In genomic region chr10:89872501-89873145, GRCm38 (mm10) we compare ENCODE assay signal across 8 mouse cellular contexts. TPM values are rescaled to one million over a fixed set of nuclear protein-coding genes. Genes with fewer than 3 reads are reported as not detected.
DNase-seq lines count a peak whose midpoint lies in the region; ATAC-seq and TF ChIP-seq lines count a peak whose summit lies in the region.

No protein-coding gene starts in this region.

- no peak for DNase-seq in testis, postnatal 14 days (ENCODE audit: low spot score)
- DNase-seq in left cerebral cortex, postnatal 25 days (ENCODE audit: low spot score in 2 of 2): peak; percentile 62 to 88
- peak; percentile 88 for DNase-seq in midbrain, embryonic 14.5 days
- no peak for DNase-seq in gastrocnemius, postnatal 14 days

- no peak for TF ChIP-seq POLR2A in testis, adult 2 months (IDR thresholded peaks at IDR 0.05; ENCODE audit: control insufficient read depth, low read depth, low read length)

- H3K9me3 ChIP-seq in forebrain, embryonic 13.5 days (replicated peaks): no peaks in the 10 kb centered on the region
- no peaks in the 10 kb centered on the region for H3K9me3 ChIP-seq in intestine, embryonic 15.5 days
- no peaks in the 10 kb centered on the region for H3K9me3 ChIP-seq in midbrain, embryonic 14.5 days (ENCODE audit: control insufficient read depth, low read length)

- peak overlapping the region; percentile 82 for H3K4me2 ChIP-seq in forebrain, embryonic 13.5 days
- H3K4me2 ChIP-seq in intestine, embryonic 15.5 days (replicated peaks): peak overlapping the region; percentile 99
- peak overlapping the region; percentile 67 for H3K4me2 ChIP-seq in midbrain, embryonic 14.5 days (ENCODE audit: low read length)

- peak overlapping the region; percentile 66 for H3K4me3 ChIP-seq in testis, adult 2 months (ENCODE audit: control insufficient read depth, low read depth, low read length)
- peak overlapping the region; percentile 70 for H3K4me3 ChIP-seq in forebrain, embryonic 13.5 days
- peak overlapping the region; percentile 54 for H3K4me3 ChIP-seq in intestine, embryonic 15.5 days (replicated peaks)
- H3K4me3 ChIP-seq in midbrain, embryonic 14.5 days (replicated peaks; ENCODE audit: low read depth, low read length): peak overlapping the region; percentile 82

- ATAC-seq in forebrain, embryonic 13.5 days: peak; percentile 91
- peak; percentile 84 for ATAC-seq in intestine, embryonic 15.5 days
- ATAC-seq in midbrain, embryonic 14.5 days (ENCODE audit: low FRiP score, low TSS enrichment): peak; percentile 92
- ATAC-seq in inflammation-experienced regulatory T-cells, adult 6 months: no peak

- H3K9ac ChIP-seq in forebrain, embryonic 13.5 days: peak overlapping the region; percentile 92
- peak overlapping the region; percentile 36 for H3K9ac ChIP-seq in intestine, embryonic 15.5 days
- H3K9ac ChIP-seq in midbrain, embryonic 14.5 days (replicated peaks; ENCODE audit: low read length): peak overlapping the region; percentile 94

- no peaks in the 10 kb centered on the region for H3K27me3 ChIP-seq in testis, adult 2 months (ENCODE audit: control insufficient read depth, insufficient read depth, low read length)
- no peaks in the 10 kb centered on the region for H3K27me3 ChIP-seq in forebrain, embryonic 13.5 days
- peaks cover 12% of the 10 kb centered on the region for H3K27me3 ChIP-seq in intestine, embryonic 15.5 days (replicated peaks)
- H3K27me3 ChIP-seq in midbrain, embryonic 14.5 days (ENCODE audit: control insufficient read depth, insufficient read depth, low read length): no peaks in the 10 kb centered on the region

- no peaks in the 10 kb centered on the region; the same call in none of the 2 replicates for H3K4me1 ChIP-seq in testis, adult 2 months (ENCODE audit: control insufficient read depth, insufficient read depth, low read length)
- H3K4me1 ChIP-seq in forebrain, embryonic 13.5 days: peaks cover 20% of the 10 kb centered on the region
- peaks cover 12% of the 10 kb centered on the region for H3K4me1 ChIP-seq in intestine, embryonic 15.5 days (replicated peaks)
- H3K4me1 ChIP-seq in midbrain, embryonic 14.5 days (ENCODE audit: control insufficient read depth, insufficient read depth, low read length): peaks cover 12% of the 10 kb centered on the region

- no peaks in the 10 kb centered on the region for H3K36me3 ChIP-seq in testis, adult 2 months (ENCODE audit: control insufficient read depth, insufficient read depth, low read length)
- H3K36me3 ChIP-seq in forebrain, embryonic 13.5 days (ENCODE audit: poor library complexity, severe bottlenecking): no peaks in the 10 kb centered on the region
- no peaks in the 10 kb centered on the region for H3K36me3 ChIP-seq in intestine, embryonic 15.5 days
- H3K36me3 ChIP-seq in midbrain, embryonic 14.5 days (ENCODE audit: control insufficient read depth, insufficient read depth, low read length): no peaks in the 10 kb centered on the region

- intact Hi-C loops in left cerebral cortex, postnatal 25 days (cut with DNase I): loop anchor here (2.0 to 10.0 kb wide), 2 partner anchors 102 to 122 kb away; no protein-coding TSS in a partner anchor
- intact Hi-C loops in gastrocnemius, postnatal 14 days (cut with DNase I; ENCODE audit: low total_unique reads): no loop called here

- H3K27ac ChIP-seq in testis, adult 2 months (ENCODE audit: control insufficient read depth, insufficient read depth, low read depth, low read length): no peak overlapping the region
- H3K27ac ChIP-seq in forebrain, embryonic 13.5 days: peak overlapping the region; percentile 95
- H3K27ac ChIP-seq in intestine, embryonic 15.5 days: no peak overlapping the region
- H3K27ac ChIP-seq in midbrain, embryonic 14.5 days (replicated peaks; ENCODE audit: low read depth, low read length): peak overlapping the region; percentile 97

- no peak for TF ChIP-seq CTCF in testis, adult 2 months (IDR thresholded peaks at IDR 0.05; ENCODE audit: control insufficient read depth, insufficient read depth, insufficient replicate concordance, low read depth, low read length)

- WGBS in forebrain, embryonic 13.5 days: under 1% methylated on average over 23 of the region's 56 CpGs
- under 1% methylated on average over 27 of the region's 56 CpGs for WGBS in intestine, embryonic 15.5 days
- WGBS in midbrain, embryonic 14.5 days: under 1% methylated on average over 42 of the region's 56 CpGs

RNA-seq across cellular contexts. Expression of gene Anks1b, which starts 0.7 kb away (rescaled TPM):
- 1.6 and 1.9 TPM in 2 replicates for polyA plus RNA-seq in testis, adult 2 months (2012; rRNA removed)
- 28.7 and 39.5 TPM in 2 replicates for polyA plus RNA-seq in forebrain, embryonic 13.5 days (2015; fragmentation: Nextera tagmentation; extraction: Ambion mirVana)
- 0.85 and 1.6 TPM in 2 replicates for polyA plus RNA-seq in intestine, embryonic 15.5 days (2015; fragmentation: Nextera tagmentation; extraction: Ambion mirVana)
- total RNA-seq in left cerebral cortex, postnatal 25 days (2021): 100 to 1,000 TPM; 454 to 510 TPM
- 73.1 and 78.1 TPM in 2 replicates for polyA plus RNA-seq in midbrain, embryonic 14.5 days (2014; fragmentation: Nextera tagmentation; extraction: Ambion mirVana)
- under 1 TPM in 1 of 3 experiments, not detected in 2; 0.30 TPM for polyA plus RNA-seq in inflammation-experienced regulatory T-cells, adult 6 months (2017; shearing (Covaris generic))
- under 1 TPM; 0.29 to 0.78 TPM for total RNA-seq in gastrocnemius, postnatal 14 days (2021)

Comparison
In these comparisons a context has a peak if more than half of its experiments do, and no peak if none do; other contexts are left out.
1. H3K27ac ChIP-seq: peak in forebrain, embryonic 13.5 days (single experiment) and midbrain, embryonic 14.5 days (single experiment); none in testis, adult 2 months (single experiment) and intestine, embryonic 15.5 days (single experiment).
2. DNase-seq: peak in left cerebral cortex, postnatal 25 days (2 of 2) and midbrain, embryonic 14.5 days (single experiment); none in testis, postnatal 14 days (single experiment) and gastrocnemius, postnatal 14 days (single experiment).
3. H3K9ac ChIP-seq: peak in every context shown above with its lines; median percentile 94 in midbrain, embryonic 14.5 days; 92 in forebrain, embryonic 13.5 days; 36 in intestine, embryonic 15.5 days.
4. RNA of gene Anks1b, which starts 0.7 kb away (polyA plus RNA-seq): 73.1 to 78.1 TPM in midbrain, embryonic 14.5 days and 28.7 to 39.5 TPM in forebrain, embryonic 13.5 days; 1.6 to 1.9 TPM in testis, adult 2 months, 0.85 to 1.6 TPM in intestine, embryonic 15.5 days and 0.30 TPM in inflammation-experienced regulatory T-cells, adult 6 months; every median in the first group is over 10 times any median in the second.
5. Peak in every context shown above with its lines, with median percentiles within 50 percentile points of each other: H3K4me3 ChIP-seq and H3K4me2 ChIP-seq.